Comparison of ENCODE assay signal across 13 mouse cellular contexts in genomic region chr6:87075092-87075685, GRCm38 (mm10). TPM values are rescaled to one million over a fixed set of nuclear protein-coding genes. Genes with fewer than 3 reads are reported as not detected.
A peak's percentile ranks its signal among the peaks of the same experiment; 100 is the strongest.
DNase-seq lines count a peak whose midpoint lies in the region; ATAC-seq and TF ChIP-seq lines count a peak whose summit lies in the region.
"Had no signal": no experiment of that assay in that cellular context is flagged by ENCODE, and none has a peak within 500 bp of the region (broad histone marks: within the 10 kb centered on the region; RNA-seq: fewer than 3 reads in every experiment).

No protein-coding gene starts in this region.

- H3K4me3 ChIP-seq in heart, embryonic 10.5 days = 0 out of 2 replicates have a peak overlapping the region, but pooled peaks have one; percentile 0
- no peak overlapping the region for H3K4me3 ChIP-seq in C2C12 (ENCODE audit: insufficient read depth, poor library complexity, severe bottlenecking)
- no peak overlapping the region for H3K4me3 ChIP-seq in stomach, embryonic 15.5 days (replicated peaks)

- H3K27me3 ChIP-seq in heart, embryonic 10.5 days (ENCODE audit: insufficient read depth, poor library complexity, severe bottlenecking) = no peaks in the 10 kb centered on the region
- no peaks in the 10 kb centered on the region for H3K27me3 ChIP-seq in C2C12 (ENCODE audit: control insufficient read depth, insufficient read depth, insufficient read length)
- H3K27me3 ChIP-seq in stomach, embryonic 15.5 days (replicated peaks) = no peaks in the 10 kb centered on the region

- H3K9me3 ChIP-seq in heart, embryonic 10.5 days = no peaks in the 10 kb centered on the region
- no peaks in the 10 kb centered on the region for H3K9me3 ChIP-seq in stomach, embryonic 15.5 days

- peak; percentile 83 for DNase-seq in heart, embryonic 10.5 days (ENCODE audit: low spot score)
- no peak for DNase-seq in heart, postnatal 36 days
- DNase-seq in liver = peak; percentile 36
- no peak for DNase-seq in adrenal gland, postnatal 25 days
- DNase-seq in right cerebral cortex, postnatal 4 days = no peak
- no peak for DNase-seq in frontal cortex, postnatal 25 days (ENCODE audit: low spot score in 2 of 2)
- DNase-seq: cerebellum, adult 11-12 months; gastrocnemius, postnatal 14 days; lung, postnatal 14 days had no signal

- no peak for TF ChIP-seq CTCF in C2C12 (IDR thresholded peaks at IDR 0.05; ENCODE audit: control insufficient read depth, insufficient read depth, insufficient read length)

- intact Hi-C loops in heart, postnatal 36 days (cut with DNase I) = no loop called here

- no peak overlapping the region for H3ac ChIP-seq in C2C12 (ENCODE audit: control insufficient read depth, insufficient read length, low read depth)

- H3K79me2 ChIP-seq in C2C12 (ENCODE audit: control insufficient read depth, insufficient read depth) = no peaks in the 10 kb centered on the region

- H3K27ac ChIP-seq in heart, embryonic 10.5 days = peak overlapping the region; percentile 3; the same call in 1 of the 2 replicates
- no peak overlapping the region for H3K27ac ChIP-seq in stomach, embryonic 15.5 days

- no peak overlapping the region for H3K4me2 ChIP-seq in stomach, embryonic 15.5 days

- WGBS in heart, embryonic 10.5 days = 54% methylated on average over 3 of the region's 3 CpGs
- WGBS in stomach, embryonic 15.5 days = 71% methylated on average over 3 of the region's 3 CpGs

- H3K9ac ChIP-seq in stomach, embryonic 15.5 days = no peak overlapping the region

- peaks cover 33% of the 10 kb centered on the region for H3K4me1 ChIP-seq in heart, embryonic 10.5 days
- no peaks in the 10 kb centered on the region for H3K4me1 ChIP-seq in stomach, embryonic 15.5 days

- ATAC-seq in stomach, embryonic 15.5 days (ENCODE audit: insufficient read depth, low FRiP score, low read depth) = 0 out of 2 replicates have a peak, but pooled peaks have one; percentile 14
- ATAC-seq: activated CD4-positive, CD25-positive, alpha-beta regulatory T cell, adult 4 months; intestine, embryonic 16.5 days had no signal

- peaks cover 65% of the 10 kb centered on the region for H3K36me3 ChIP-seq in heart, embryonic 10.5 days
- H3K36me3 ChIP-seq in C2C12 (ENCODE audit: control insufficient read depth, insufficient read depth) = peaks cover 65% of the 10 kb centered on the region
- peaks cover 52% of the 10 kb centered on the region for H3K36me3 ChIP-seq in stomach, embryonic 15.5 days

- H3K79me3 ChIP-seq in C2C12 (ENCODE audit: low read depth) = no peaks in the 10 kb centered on the region

TF ChIP-seq in C2C12, 6 proteins besides CTCF, POLR2A, EP300 and RAD21:
- TF ChIP-seq MYOG (IDR thresholded peaks at IDR 0.05; ENCODE audit: control insufficient read depth, extremely low read depth, insufficient read length) (no peak), MYOD1 (IDR thresholded peaks at IDR 0.05; ENCODE audit: control insufficient read depth, insufficient read length, low read depth) (peak; percentile 71), MAX (IDR thresholded peaks at IDR 0.05) (no peak)
TF ChIP-seq in C2C12: peak in this region for 1.

RNA-seq across cellular contexts. Expression of gene D6Ertd527e, which starts 29.4 kb away (rescaled TPM):
- not detected in 2 replicates for polyA plus RNA-seq in heart, embryonic 10.5 days (2016; fragmentation: Nextera tagmentation; extraction: Ambion mirVana)
- total RNA-seq in heart, postnatal 36 days (2021) = not detected
- not detected for polyA plus RNA-seq in C2C12 (2012; fragmentation: generic; extraction: Trizol)
- polyA plus RNA-seq in stomach, embryonic 15.5 days (2015; fragmentation: Nextera tagmentation; extraction: Ambion mirVana) = 0.40 and 0.43 TPM in 2 replicates
- total RNA-seq in adrenal gland, postnatal 25 days (2021) = 0.15 TPM in 1 of 2 replicates, not detected in the other
- total RNA-seq: gastrocnemius, postnatal 14 days had no signal

RNA-seq across cellular contexts. Expression of gene Gfpt1, which starts 32.5 kb away (rescaled TPM):
- 15.8 and 18.6 TPM in 2 replicates for polyA plus RNA-seq in heart, embryonic 10.5 days (2016; fragmentation: Nextera tagmentation; extraction: Ambion mirVana)
- 10 to 100 TPM; 13.0 to 15.6 TPM for total RNA-seq in heart, postnatal 36 days (2021)
- polyA plus RNA-seq in C2C12 (2012; fragmentation: generic; extraction: Trizol) = 10.5 TPM
- 24.8 and 27.8 TPM in 2 replicates for polyA plus RNA-seq in stomach, embryonic 15.5 days (2015; fragmentation: Nextera tagmentation; extraction: Ambion mirVana)
- total RNA-seq in adrenal gland, postnatal 25 days (2021) = 37.9 and 40.4 TPM in 2 replicates

Comparison
In these comparisons a context has a peak if more than half of its experiments do, and no peak if none do; other contexts are left out.
1. DNase-seq: peak in heart, embryonic 10.5 days (single experiment) and liver (single experiment); none in heart, postnatal 36 days (0 of 2), adrenal gland, postnatal 25 days (single experiment), right cerebral cortex, postnatal 4 days (single experiment) and frontal cortex, postnatal 25 days (0 of 2).